Mouse (Mus musculus): ENCODE data around the gene Dusp11. TPM values are rescaled to one million over a fixed set of nuclear protein-coding genes. Genes with fewer than 3 reads are reported as not detected.

Gene Dusp11
- polyA plus RNA-seq, 1 experiment from 2014 or later = 44.7 TPM

Other genes with a start within 250 kb of the Dusp11 start
- not detected in 3 replicates for gene Nat8f7, start 248.5 kb downstream of the Dusp11 start, polyA plus RNA-seq (2018)
- gene Nat8f3, start 195.9 kb downstream of the Dusp11 start, polyA plus RNA-seq (2018) = not detected in 3 replicates
- gene Nat8f6, start 140.7 kb downstream of the Dusp11 start, polyA plus RNA-seq (2018) = not detected in 3 replicates
- not detected in 3 replicates for gene Nat8f5, start 140.7 kb downstream of the Dusp11 start, polyA plus RNA-seq (2018)
- not detected in 3 replicates for gene Nat8, start 129.6 kb downstream of the Dusp11 start, polyA plus RNA-seq (2018)
- not detected in 3 replicates for gene Nat8f2, start 92.5 kb downstream of the Dusp11 start, polyA plus RNA-seq (2018)
- 0.36 to 0.52 TPM (median 0.38 TPM) in 3 replicates for gene Nat8f4, start 56.8 kb downstream of the Dusp11 start, polyA plus RNA-seq (2018)
- gene Tprkb, start 49.8 kb downstream of the Dusp11 start, polyA plus RNA-seq (2018) = 20.6 to 22.8 TPM (median 21.2 TPM) in 3 replicates
- gene Nat8f1, start 46.0 kb downstream of the Dusp11 start, polyA plus RNA-seq (2018) = 0.87 to 3.0 TPM (median 0.91 TPM) in 3 replicates
- gene Figla, start 54.5 kb upstream of the Dusp11 start, polyA plus RNA-seq (2018) = not detected in 3 replicates
- not detected in 3 replicates for gene Add2, start 67.0 kb upstream of the Dusp11 start, polyA plus RNA-seq (2018)
- not detected in 3 replicates for gene Tgfa, start 233.6 kb upstream of the Dusp11 start, polyA plus RNA-seq (2018)